Mouse (Mus musculus) lung, postnatal 14 days (tissue): ENCODE measurements around the gene Phactr1.

Source experiments
- DNase-seq: peaks from one replicate; pipeline ENCODE4 v3.0.0; 2021

The Phactr1 gene

DNA sequence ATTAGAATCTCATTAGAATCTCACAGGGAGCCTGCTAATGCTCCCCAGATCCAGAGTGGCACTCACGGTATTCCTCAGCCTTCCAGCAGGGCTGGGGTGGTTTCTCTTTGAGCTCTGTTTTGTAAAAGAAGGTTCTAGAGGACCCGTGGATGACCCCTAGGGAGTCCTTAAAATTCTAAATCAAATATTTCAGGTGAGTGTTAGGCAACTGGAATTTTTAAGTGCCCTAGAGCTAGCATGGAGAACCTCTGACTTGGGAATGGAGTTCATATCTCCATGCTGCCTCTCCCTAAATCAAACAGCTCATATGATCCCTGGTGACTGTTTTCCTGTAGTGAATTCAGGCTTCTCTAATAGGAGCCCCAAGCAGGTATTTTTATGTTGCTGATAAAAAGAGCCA is 197.9 kb downstream of the Phactr1 start:
- DNase-seq, result no peak

- DNase-seq, result no peak
Observed at GRCm38 (mm10) chr13:42884033-42884724, 203.8 kb downstream of the Phactr1 start.

GRCm38 (mm10) chr13:42884725-42885115 is 204.3 kb downstream of the Phactr1 start:
- no peak for DNase-seq

DNA sequence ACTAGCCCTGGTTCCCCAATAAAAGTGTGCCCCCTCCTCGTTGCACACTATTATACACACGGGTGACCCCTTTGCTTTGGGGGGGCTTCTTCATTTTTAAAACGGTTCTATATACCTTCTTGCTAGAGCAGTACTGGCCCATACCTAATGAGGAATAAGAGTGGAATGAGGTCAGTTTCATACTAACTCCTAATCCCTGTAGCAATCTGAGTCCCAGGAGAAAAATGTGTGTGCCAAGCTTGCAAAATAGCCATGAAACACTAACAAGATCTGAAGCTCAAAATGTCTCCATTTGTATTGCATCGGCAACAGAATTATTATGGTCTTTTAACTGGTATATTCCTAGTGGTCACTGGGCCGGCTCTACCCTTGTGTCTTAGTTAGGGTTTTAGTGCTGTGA is 207.3 kb downstream of the Phactr1 start:
- DNase-seq, result no peak

GRCm38 (mm10) chr13:42889516-42890474 is 209.4 kb downstream of the Phactr1 start:
- peak; percentile 39 for DNase-seq

DNA sequence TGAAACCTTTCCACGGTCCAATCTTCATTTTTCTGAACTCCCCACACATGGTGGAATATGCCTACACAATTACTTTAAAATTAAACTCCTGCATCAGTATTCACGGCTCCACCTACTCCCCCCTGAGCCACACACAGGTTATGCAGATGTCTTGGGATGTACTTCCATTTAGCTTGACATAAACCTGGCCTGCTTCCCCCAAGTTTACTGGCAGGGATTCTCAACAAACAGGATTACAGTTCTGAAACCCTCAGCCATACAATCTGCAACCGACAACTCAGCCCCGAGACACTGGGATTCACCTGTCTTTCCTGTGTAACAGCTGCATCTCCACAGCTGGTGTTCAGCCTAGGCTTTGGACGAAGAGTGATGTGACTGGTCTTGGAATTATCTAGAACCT is 210.2 kb downstream of the Phactr1 start:
- no peak for DNase-seq

GRCm38 (mm10) chr13:42894016-42894415 is 213.6 kb downstream of the Phactr1 start:
- DNase-seq, result no peak

DNA sequence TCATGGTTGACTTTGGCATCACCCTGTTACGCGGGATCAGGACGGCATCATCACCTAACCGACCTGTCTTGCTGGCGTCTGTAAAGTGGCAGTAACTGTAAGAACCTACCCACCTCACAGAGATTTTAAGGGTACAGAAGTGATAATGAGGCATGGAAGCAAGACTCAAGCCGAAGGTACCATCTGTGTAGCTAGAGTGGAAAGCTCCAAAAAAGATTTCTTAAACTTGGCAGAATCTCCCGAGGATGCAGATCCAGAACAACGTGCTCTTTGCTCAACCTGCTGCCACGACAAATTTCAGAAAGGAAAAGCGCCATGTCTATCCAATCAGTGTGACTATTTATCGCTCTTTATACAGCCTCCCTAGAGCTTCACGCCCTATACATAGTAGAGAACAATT is 214.2 kb downstream of the Phactr1 start:
- no peak for DNase-seq

GRCm38 (mm10) chr13:42895980-42896379 is 215.6 kb downstream of the Phactr1 start:
- DNase-seq, result no peak

DNA sequence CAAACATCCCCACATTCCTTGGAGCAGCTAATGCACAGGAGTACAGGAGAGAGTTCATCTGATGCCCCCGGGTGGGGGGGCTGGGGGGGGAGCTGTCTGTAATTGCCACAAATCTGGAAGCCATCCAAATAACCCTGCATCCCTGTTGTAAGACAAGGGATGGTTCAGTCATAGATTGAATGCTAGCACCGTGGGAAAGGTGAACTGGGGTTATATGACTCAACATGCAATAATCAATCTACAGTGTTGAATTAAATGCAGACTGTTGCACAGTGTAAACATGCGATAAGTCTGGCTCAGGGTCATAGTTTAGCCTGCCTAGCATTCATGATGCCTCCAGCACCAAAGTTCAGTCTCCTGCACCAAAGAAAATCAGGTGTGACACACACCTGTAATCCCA is 219.2 kb downstream of the Phactr1 start:
- no peak for DNase-seq

- DNase-seq, result no peak
Observed at GRCm38 (mm10) chr13:42901837-42902236, 221.4 kb downstream of the Phactr1 start.

DNA sequence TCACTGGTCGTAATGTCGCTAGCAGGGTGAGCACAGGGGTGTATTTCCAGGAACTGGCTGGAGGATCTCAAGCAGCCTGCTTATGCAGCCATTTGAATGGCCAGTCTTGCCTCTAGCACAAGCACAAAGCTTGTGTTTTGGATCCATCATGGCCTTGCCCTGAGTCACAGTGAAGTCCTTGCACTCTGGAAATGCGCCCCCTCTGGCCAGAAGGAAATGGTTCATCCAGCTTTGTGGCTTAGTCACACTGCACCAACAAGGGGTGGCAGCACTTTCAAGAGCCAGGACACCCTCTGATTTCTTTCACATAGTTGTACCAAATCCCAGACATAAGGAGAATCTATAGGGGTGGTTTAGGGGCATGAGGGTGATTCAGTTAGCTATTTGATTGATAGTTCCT is 222.4 kb downstream of the Phactr1 start:
- DNase-seq, result no peak

DNA sequence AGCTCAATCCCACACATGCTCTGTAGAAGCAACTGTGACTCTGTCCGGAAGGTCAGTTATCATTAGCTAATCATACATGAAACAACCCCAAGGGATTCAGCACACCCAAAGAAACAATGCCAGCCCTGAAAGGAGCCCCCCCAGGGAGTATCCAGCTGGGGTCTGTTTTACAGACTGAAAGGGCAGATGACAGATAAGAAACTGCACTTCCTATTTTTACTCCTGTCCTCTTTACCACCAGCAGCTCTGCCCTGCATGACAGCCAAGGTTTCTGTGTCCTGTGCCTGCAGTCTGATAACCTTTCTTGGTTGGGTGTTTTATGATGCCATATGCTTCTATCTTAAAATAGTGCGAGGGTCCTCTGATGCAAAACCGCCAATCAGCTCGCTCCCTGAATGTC is 225.4 kb downstream of the Phactr1 start:
- no peak for DNase-seq

- no peak for DNase-seq
Observed at GRCm38 (mm10) chr13:42906990-42907389, 226.6 kb downstream of the Phactr1 start.

GRCm38 (mm10) chr13:42915081-42915480 is 234.7 kb downstream of the Phactr1 start:
- DNase-seq, result peak; percentile 10

DNA sequence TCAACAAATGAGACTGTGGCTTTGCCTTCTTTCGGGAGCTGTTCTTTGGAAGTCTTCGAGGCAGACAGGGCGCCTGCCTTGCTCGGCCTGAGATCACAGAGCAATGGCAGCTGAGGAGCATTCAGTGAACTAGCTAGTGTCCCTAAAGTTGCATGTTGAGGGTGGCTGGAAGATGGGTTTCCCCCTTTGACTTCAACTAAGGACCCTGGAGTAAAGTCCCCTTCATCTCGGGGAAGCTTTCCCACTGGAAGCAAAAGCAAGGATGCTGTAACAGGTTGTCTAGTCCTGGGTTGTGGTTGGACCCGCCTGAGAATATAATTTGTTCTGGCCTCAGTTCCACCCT is 235.4 kb downstream of the Phactr1 start:
- DNase-seq, result no peak

DNA sequence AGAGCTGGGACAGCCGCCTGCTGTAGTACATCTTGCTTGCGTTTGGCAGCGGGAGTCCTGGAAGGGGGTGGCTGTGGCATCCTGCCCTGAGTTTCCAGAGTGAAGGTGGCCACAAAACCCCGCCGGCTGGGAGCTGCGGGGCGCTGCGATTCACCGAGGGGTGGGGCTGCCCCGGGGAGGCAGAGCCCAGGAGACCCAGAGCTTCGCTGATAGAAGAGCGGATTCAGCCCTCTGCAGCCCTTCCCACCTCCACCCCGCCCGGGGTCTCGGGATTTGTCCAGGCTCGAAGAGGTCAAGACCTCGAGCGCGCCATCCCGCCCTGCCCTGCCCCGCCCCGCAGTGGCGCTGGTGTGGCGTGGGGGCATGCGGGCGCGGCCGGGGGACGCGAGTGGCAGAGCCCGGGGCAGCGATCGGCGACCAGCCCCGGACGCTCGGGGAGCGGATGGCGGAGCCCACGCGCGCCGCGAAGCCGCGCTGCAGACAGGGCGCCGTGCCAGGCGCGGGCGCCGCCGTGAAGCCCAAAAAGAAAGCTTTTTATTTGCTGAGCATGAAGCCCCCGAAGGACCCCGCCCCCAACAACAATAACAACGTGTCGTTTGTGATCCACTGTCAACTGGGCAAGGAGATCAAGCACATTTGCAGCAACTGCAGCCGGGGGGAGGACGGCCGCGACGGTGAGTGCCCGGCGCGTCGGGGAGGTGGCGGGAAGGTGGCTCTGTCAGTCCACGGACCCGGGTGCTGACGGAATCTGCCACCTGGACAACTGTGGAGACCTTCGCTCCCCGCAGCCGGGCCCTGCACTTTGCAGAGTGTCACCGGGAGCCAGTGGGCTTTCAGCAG is 236.0 kb downstream of the Phactr1 start:
- peak; percentile 60 for DNase-seq

GRCm38 (mm10) chr13:42917251-42917650 is 236.8 kb downstream of the Phactr1 start:
- DNase-seq, result peak; percentile 55

GRCm38 (mm10) chr13:42920062-42920461 is 239.6 kb downstream of the Phactr1 start:
- no peak for DNase-seq

GRCm38 (mm10) chr13:42921769-42922450 is 241.5 kb downstream of the Phactr1 start:
- DNase-seq, result no peak

- no peak for DNase-seq
Observed at GRCm38 (mm10) chr13:42927778-42928177, 247.4 kb downstream of the Phactr1 start.

- DNase-seq, result no peak
Observed at GRCm38 (mm10) chr13:42929529-42930235, 249.3 kb downstream of the Phactr1 start.
